Mouse (Mus musculus) Patski (cell line): ENCODE results near the gene Rhoc. TPM values are rescaled to one million over a fixed set of nuclear protein-coding genes. Genes with fewer than 3 reads are reported as not detected.
A peak's percentile ranks its signal among the peaks of the same experiment; 100 is the strongest.
"Not testable (repeated sequence)": the region's sequence is repeated elsewhere in the genome, so short reads cannot be mapped to it uniquely, and the experiment has no call there.

ENCODE experiments used
- ATAC-seq: fragments of 100-300 bp; one replicate; pipeline ENCODE4 v1.8.0; 2021
- CTCF ChIA-PET: fragments of 350-600 bp; sonication (Branson Sonifier 250); formaldehyde crosslinking; loops from one replicate; lab custom pipeline; 2022; ENCODE audit warnings: inconsistent platforms; lab: Charles Lee
- POLR2A ChIA-PET: fragments of 350-600 bp; sonication (Branson Sonifier 250); formaldehyde crosslinking; loops from one replicate; lab custom pipeline; 2022; ENCODE audit warnings: antibody characterized with exemption, inconsistent platforms; lab: Charles Lee
- DNase-seq: peaks from one replicate; pipeline ENCODE4 v3.0.0-alpha.2; 2011; ENCODE audit warnings: low read depth, low spot score
- H3K27me3 ChIP-seq: fragments of 371-371 bp; one replicate; pipeline ENCODE4 v1.5.1; 2021
- CTCF ChIP-seq: fragments of 100-300 bp; IDR thresholded peaks from one replicate; pipeline ENCODE4 v1.5.1; 2021
- in situ Hi-C: fragments of 300-500 bp; cut with MboI; formaldehyde crosslinking; loops from 3 replicates; pipeline ENCODE4 v1.11.1; 2018; ENCODE audit warnings: low pct_unique_long_range_greater_than_20kb, mixed read lengths
- polyA plus RNA-seq: library from polyadenylated mRNA; unstranded; gene quantifications from one replicate; pipeline ENCODE4 v1.2.3, GENCODE M21; 2021

Gene Rhoc
- polyA plus RNA-seq, result 470 TPM

- ATAC-seq (no peak), DNase-seq (no peak)
- in situ Hi-C loops, result loop anchor here (5.0 kb wide), 3 partner anchors 74 to 264 kb away; partner anchors contain the start of genes Capza1, Cttnbp2nl and St7l
- H3K27me3 ChIP-seq, result no peaks in the 10 kb centered on the region
- ChIA-PET POLR2A (interaction anchor here (1.1 to 5.5 kb wide), 6 partner anchors 30 to 271 kb away, joined by 4 to 35 read pairs (median 6); partner anchors contain the start of genes Capza1, Mov10 and St7l), CTCF (interaction anchor here (0.6 to 5.0 kb wide), 24 partner anchors 10 to 271 kb away, joined by 3 to 30 read pairs (median 3); partner anchors contain the start of gene Mov10)
- TF ChIP-seq CTCF, result no peak
These were observed at the start of gene Rhoc for GRCm38 (mm10) chr3:104788075-104788474. TSS of gene Rhoc (plus strand) at chr3:104788375.

- no peak for ATAC-seq
- DNase-seq, result no peak
- ChIA-PET CTCF (interaction anchor here (1.6 to 2.3 kb wide), 2 partner anchors 12 to 27 kb away, joined by 4 to 14 read pairs; no protein-coding TSS in a partner anchor), POLR2A (interaction anchor here (1.2 kb wide), 1 partner anchor 12 kb away, joined by 3 read pairs; no protein-coding TSS in a partner anchor)
- H3K27me3 ChIP-seq, result no peaks in the 10 kb centered on the region
- in situ Hi-C loops, result no loop called here
- TF ChIP-seq CTCF, result no peak
These were observed 46.2 kb upstream of the Rhoc start for GRCm38 (mm10) chr3:104741954-104742353.

- no peaks in the 10 kb centered on the region for H3K27me3 ChIP-seq
- in situ Hi-C loops, result no loop called here
- DNase-seq (no peak), ATAC-seq (no peak)
- ChIA-PET POLR2A (interaction anchor here (0.7 kb wide), 1 partner anchor 30 kb away, joined by 3 read pairs; no protein-coding TSS in a partner anchor), CTCF (interaction anchor here (1.1 to 2.3 kb wide), 3 partner anchors 13 to 29 kb away, joined by 3 to 14 read pairs (median 4); no protein-coding TSS in a partner anchor)
- no peak for TF ChIP-seq CTCF
These were observed 45.0 kb upstream of the Rhoc start for GRCm38 (mm10) chr3:104743161-104743560.

GRCm38 (mm10) chr3:104743864-104744263, 44.3 kb upstream of the Rhoc start:
- in situ Hi-C loops, result no loop called here
- no peak for TF ChIP-seq CTCF
- DNase-seq (no peak), ATAC-seq (no peak)
- ChIA-PET CTCF (interaction anchor here (1.0 kb wide), 1 partner anchor 9 kb away, joined by 3 read pairs; no protein-coding TSS in a partner anchor), POLR2A (no interaction called here)
- H3K27me3 ChIP-seq, result no peaks in the 10 kb centered on the region

- H3K27me3 ChIP-seq, in situ Hi-C loops, POLR2A ChIA-PET, DNase-seq, ATAC-seq: not testable (repeated sequence)
- CTCF ChIA-PET, result interaction anchor here (0.8 to 1.1 kb wide), 2 partner anchors 8 to 39 kb away, joined by 3 to 4 read pairs; no protein-coding TSS in a partner anchor
These were observed 35.3 kb upstream of the Rhoc start for GRCm38 (mm10) chr3:104752845-104753244.

- no peaks in the 10 kb centered on the region for H3K27me3 ChIP-seq
- ATAC-seq, result no peak
- peak; percentile 96 for TF ChIP-seq CTCF
- in situ Hi-C loops, result no loop called here
- ChIA-PET POLR2A (interaction anchor here (0.7 kb wide), 1 partner anchor 24 kb away, joined by 3 read pairs; no protein-coding TSS in a partner anchor), CTCF (interaction anchor here (0.8 to 3.2 kb wide), 15 partner anchors 9 to 301 kb away, joined by 3 to 19 read pairs (median 5); partner anchors contain the start of gene Ppm1j)
- DNase-seq, result no peak
These were observed 29.8 kb upstream of the Rhoc start for GRCm38 (mm10) chr3:104758406-104758805.

GRCm38 (mm10) chr3:104758869-104759268, 29.3 kb upstream of the Rhoc start:
- CTCF ChIA-PET, result interaction anchor here (1.1 to 3.2 kb wide), 13 partner anchors 10 to 300 kb away, joined by 3 to 19 read pairs (median 6); partner anchors contain the start of gene Ppm1j
- POLR2A ChIA-PET, result no interaction called here

GRCm38 (mm10) chr3:104762103-104762863, 25.9 kb upstream of the Rhoc start:
- not testable (repeated sequence) for DNase-seq

More at GRCm38 (mm10) chr3:104758869-104759268, 29.3 kb upstream of the Rhoc start:
- no peaks in the 10 kb centered on the region for H3K27me3 ChIP-seq
- in situ Hi-C loops, result no loop called here
- no peak for DNase-seq
- no peak for ATAC-seq
- no peak for TF ChIP-seq CTCF

GRCm38 (mm10) chr3:104765021-104765420, 23.2 kb upstream of the Rhoc start:
- TF ChIP-seq CTCF, result no peak
- ChIA-PET POLR2A (no interaction called here), CTCF (interaction anchor here (0.9 to 2.2 kb wide), 11 partner anchors 8 to 117 kb away, joined by 3 to 9 read pairs (median 4); partner anchors contain the start of gene Ppm1j)
- in situ Hi-C loops, result no loop called here
- DNase-seq (no peak), ATAC-seq (no peak)
- H3K27me3 ChIP-seq, result no peaks in the 10 kb centered on the region

More at GRCm38 (mm10) chr3:104762103-104762863, 25.9 kb upstream of the Rhoc start:
- ATAC-seq, in situ Hi-C loops, H3K27me3 ChIP-seq: not testable (repeated sequence)
- ChIA-PET POLR2A (interaction anchor here (0.6 kb wide), 1 partner anchor 255 kb away, joined by 3 read pairs; no protein-coding TSS in a partner anchor), CTCF (interaction anchor here (1.7 kb wide), 1 partner anchor 26 kb away, joined by 3 read pairs; the partner anchor contains the start of gene Rhoc)

GRCm38 (mm10) chr3:104767141-104767540, 21.0 kb upstream of the Rhoc start:
- DNase-seq (no peak), ATAC-seq (no peak)
- TF ChIP-seq CTCF, result no peak
- ChIA-PET CTCF (no interaction called here), POLR2A (no interaction called here)
- in situ Hi-C loops, result no loop called here
- no peaks in the 10 kb centered on the region for H3K27me3 ChIP-seq
